Mouse (Mus musculus): ENCODE results near the gene Sec16a. TPM values are rescaled to one million over a fixed set of nuclear protein-coding genes. Genes with fewer than 3 reads are reported as not detected.

The Sec16a gene
- polyA plus RNA-seq, 1 experiment: 51.5 TPM

DNA sequence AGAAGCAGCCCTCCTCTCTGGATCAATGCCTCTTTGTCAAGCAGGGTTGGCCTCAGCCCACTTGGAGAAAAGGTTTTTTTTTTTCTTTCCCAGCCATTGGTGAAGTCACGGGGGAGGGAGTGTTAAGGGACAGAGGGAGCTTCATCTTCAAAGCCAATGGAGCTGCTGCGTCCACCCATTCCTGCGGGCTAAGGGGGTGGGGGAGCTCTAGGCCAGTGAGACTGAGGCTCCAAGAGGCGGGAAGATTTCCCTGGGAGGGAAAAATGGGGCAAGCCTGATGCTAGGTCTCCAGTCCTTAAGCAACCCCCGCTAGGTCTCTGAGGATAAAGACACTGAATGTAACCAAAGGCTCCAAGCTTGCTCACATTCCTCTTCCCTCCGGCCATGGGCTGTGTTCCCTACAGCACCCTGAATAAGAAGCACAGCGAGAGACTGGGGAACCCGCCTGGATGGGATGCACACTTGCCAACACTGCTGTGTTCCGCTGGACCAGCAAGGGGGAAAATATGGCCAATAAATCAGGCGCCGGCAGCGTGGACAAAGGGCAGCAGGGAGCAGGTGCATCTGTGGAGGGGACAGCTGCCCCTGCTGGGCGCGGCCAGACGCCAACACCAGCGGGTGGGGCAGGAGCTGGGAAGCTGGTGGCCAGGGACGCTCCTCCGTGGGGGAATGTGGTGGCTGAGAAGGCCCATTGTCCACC lies 42.5 kb upstream of the Sec16a start:
- Histone ChIP-seq H3K9ac (ENCODE audit: low read depth, poor library complexity, severe bottlenecking) (no peak overlapping the region), H3K9me3 (replicated peaks; ENCODE audit: control insufficient read depth, insufficient read depth, low read length, poor library complexity, severe bottlenecking) (no peaks in the 10 kb centered on the region), H3K36me3 (ENCODE audit: control insufficient read depth, insufficient read depth, low read length, poor library complexity, severe bottlenecking) (no peaks in the 10 kb centered on the region), H3K4me1 (ENCODE audit: control insufficient read depth, insufficient read depth, low read length) (peaks cover 13% of the 10 kb centered on the region), H3K27me3 (ENCODE audit: control insufficient read depth, insufficient read depth, low read length, poor library complexity, severe bottlenecking) (no peaks in the 10 kb centered on the region), H3K27ac (ENCODE audit: insufficient read depth, low read length) (no peak overlapping the region), H3K4me3 (ENCODE audit: low read depth, low read length) (no peak overlapping the region)
- TF ChIP-seq POLR2A (IDR thresholded peaks at IDR 0.05; ENCODE audit: insufficient read depth, low read length): no peak
- TF ChIP-seq EP300 (IDR thresholded peaks at IDR 0.05; ENCODE audit: insufficient read depth, low read depth, low read length): no peak
- TF ChIP-seq CTCF (IDR thresholded peaks at IDR 0.05; ENCODE audit: low read depth, low read length): no peak

DNA sequence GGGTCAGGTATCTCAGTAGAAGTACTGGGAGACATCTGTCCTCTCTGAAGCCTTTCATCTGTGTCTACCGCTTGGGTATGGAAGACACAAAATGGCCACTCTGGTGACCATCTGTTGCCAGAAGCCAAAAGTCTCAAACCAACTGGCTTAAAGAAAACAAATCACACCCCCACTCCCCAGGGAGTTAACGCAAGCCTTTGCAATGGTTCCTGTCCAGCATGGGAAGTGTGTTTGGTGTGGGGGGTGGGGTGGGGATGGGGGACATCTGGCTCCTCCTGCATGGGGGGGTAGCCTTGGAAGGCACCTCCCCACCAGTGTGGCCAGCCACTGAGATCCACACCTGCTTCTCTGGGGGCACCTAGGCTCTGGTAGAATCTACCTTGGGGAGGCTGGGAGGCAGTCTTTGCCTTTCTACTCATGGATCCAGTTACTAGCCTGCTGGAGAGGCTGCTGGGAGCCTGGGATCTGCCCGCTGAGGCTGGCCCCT lies 41.9 kb upstream of the Sec16a start:
- peaks cover 13% of the 10 kb centered on the region for H3K4me1 ChIP-seq (ENCODE audit: control insufficient read depth, insufficient read depth, low read length)
- H3K27ac ChIP-seq (ENCODE audit: insufficient read depth, low read length): no peak overlapping the region
- no peaks in the 10 kb centered on the region for H3K9me3 ChIP-seq (replicated peaks; ENCODE audit: control insufficient read depth, insufficient read depth, low read length, poor library complexity, severe bottlenecking)
- no peaks in the 10 kb centered on the region for H3K27me3 ChIP-seq (ENCODE audit: control insufficient read depth, insufficient read depth, low read length, poor library complexity, severe bottlenecking)
- H3K9ac ChIP-seq (ENCODE audit: low read depth, poor library complexity, severe bottlenecking): no peak overlapping the region
- no peak for TF ChIP-seq POLR2A (IDR thresholded peaks at IDR 0.05; ENCODE audit: insufficient read depth, low read length)
- no peak for TF ChIP-seq CTCF (IDR thresholded peaks at IDR 0.05; ENCODE audit: low read depth, low read length)
- no peak for TF ChIP-seq EP300 (IDR thresholded peaks at IDR 0.05; ENCODE audit: insufficient read depth, low read depth, low read length)
- no peak overlapping the region for H3K4me3 ChIP-seq (ENCODE audit: low read depth, low read length)
- H3K36me3 ChIP-seq (ENCODE audit: control insufficient read depth, insufficient read depth, low read length, poor library complexity, severe bottlenecking): no peaks in the 10 kb centered on the region

DNA sequence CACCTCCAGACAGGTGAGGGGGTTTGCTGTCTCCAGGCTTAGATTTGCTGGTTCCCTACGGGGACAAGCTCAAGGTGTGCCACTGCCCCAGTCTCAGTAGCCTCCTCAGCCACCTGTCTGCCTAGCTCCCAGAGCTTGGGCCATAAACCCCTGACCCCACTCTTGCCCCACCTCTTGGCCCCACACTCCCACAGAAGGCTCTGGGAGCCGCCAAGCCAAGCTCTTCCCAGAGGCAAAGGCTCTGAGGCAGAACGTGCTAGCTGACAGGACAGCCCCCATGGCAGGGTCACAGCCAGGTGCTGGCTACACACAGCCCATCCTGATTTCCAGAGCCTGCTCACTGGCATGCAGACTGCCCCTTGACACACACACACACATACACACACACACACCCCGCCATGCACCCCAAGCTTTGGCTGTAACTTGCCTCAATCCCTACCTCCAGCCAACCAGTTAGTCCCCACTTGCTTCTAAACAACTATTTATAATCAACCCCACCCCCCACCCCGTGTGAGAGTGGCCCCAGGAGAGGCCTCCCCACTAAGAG lies 41.3 kb upstream of the Sec16a start:
- no peak overlapping the region for H3K27ac ChIP-seq (ENCODE audit: insufficient read depth, low read length)
- H3K27me3 ChIP-seq (ENCODE audit: control insufficient read depth, insufficient read depth, low read length, poor library complexity, severe bottlenecking): no peaks in the 10 kb centered on the region
- no peaks in the 10 kb centered on the region for H3K9me3 ChIP-seq (replicated peaks; ENCODE audit: control insufficient read depth, insufficient read depth, low read length, poor library complexity, severe bottlenecking)
- no peak for TF ChIP-seq EP300 (IDR thresholded peaks at IDR 0.05; ENCODE audit: insufficient read depth, low read depth, low read length)
- no peak for TF ChIP-seq CTCF (IDR thresholded peaks at IDR 0.05; ENCODE audit: low read depth, low read length)
- TF ChIP-seq POLR2A (IDR thresholded peaks at IDR 0.05; ENCODE audit: insufficient read depth, low read length): no peak
- H3K36me3 ChIP-seq (ENCODE audit: control insufficient read depth, insufficient read depth, low read length, poor library complexity, severe bottlenecking): no peaks in the 10 kb centered on the region
- peaks cover 13% of the 10 kb centered on the region for H3K4me1 ChIP-seq (ENCODE audit: control insufficient read depth, insufficient read depth, low read length)
- H3K9ac ChIP-seq (ENCODE audit: low read depth, poor library complexity, severe bottlenecking): no peak overlapping the region
- no peak overlapping the region for H3K4me3 ChIP-seq (ENCODE audit: low read depth, low read length)

DNA sequence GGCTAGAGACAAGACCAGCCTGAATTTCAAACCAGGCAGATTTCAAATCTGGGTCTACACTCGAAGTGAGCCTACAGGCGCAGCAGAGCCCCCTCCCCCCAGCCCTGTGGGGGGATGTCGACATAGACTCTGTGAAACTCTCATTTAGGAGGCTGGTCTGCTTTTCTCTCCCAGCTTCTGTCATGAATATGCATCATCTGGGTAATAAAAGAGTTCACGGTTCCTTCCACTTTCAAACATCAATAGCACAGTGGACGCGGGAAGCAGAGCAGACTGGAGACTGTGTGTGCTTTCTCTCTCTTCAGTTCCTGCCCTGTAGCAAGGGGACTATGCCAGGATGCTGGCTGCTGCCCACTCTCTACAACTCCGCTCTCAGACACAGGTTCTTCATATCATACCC lies 40.7 kb upstream of the Sec16a start:
- no peak overlapping the region for H3K9ac ChIP-seq (ENCODE audit: low read depth, poor library complexity, severe bottlenecking)

DNA sequence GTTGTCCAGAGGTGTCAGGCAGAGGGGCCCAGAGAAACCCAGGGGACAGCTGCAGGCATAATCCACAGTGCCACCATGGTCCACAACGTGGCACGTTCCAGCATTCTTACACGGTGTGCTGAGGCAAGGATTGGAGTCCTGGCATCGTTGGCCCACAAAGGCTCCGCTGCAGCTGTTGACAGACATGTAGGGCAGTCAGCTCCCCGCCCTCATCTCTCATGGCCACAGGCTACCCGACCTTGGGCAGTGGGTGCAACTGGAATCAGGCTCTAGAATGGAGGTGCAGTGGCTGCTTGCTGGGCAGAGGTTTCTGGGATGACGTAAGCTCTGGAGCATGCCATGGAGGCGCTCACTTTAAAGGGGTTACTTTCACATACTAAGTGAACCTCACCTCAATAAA lies 40.3 kb upstream of the Sec16a start:
- Histone ChIP-seq H3K4me1 (ENCODE audit: control insufficient read depth, insufficient read depth, low read length) (peaks cover 13% of the 10 kb centered on the region), H3K4me3 (ENCODE audit: low read depth, low read length) (no peak overlapping the region), H3K27ac (ENCODE audit: insufficient read depth, low read length) (no peak overlapping the region), H3K36me3 (ENCODE audit: control insufficient read depth, insufficient read depth, low read length, poor library complexity, severe bottlenecking) (no peaks in the 10 kb centered on the region), H3K27me3 (ENCODE audit: control insufficient read depth, insufficient read depth, low read length, poor library complexity, severe bottlenecking) (no peaks in the 10 kb centered on the region), H3K9ac (ENCODE audit: low read depth, poor library complexity, severe bottlenecking) (no peak overlapping the region), H3K9me3 (replicated peaks; ENCODE audit: control insufficient read depth, insufficient read depth, low read length, poor library complexity, severe bottlenecking) (no peaks in the 10 kb centered on the region)
- TF ChIP-seq EP300 (IDR thresholded peaks at IDR 0.05; ENCODE audit: insufficient read depth, low read depth, low read length): no peak
- no peak for TF ChIP-seq POLR2A (IDR thresholded peaks at IDR 0.05; ENCODE audit: insufficient read depth, low read length)
- TF ChIP-seq CTCF (IDR thresholded peaks at IDR 0.05; ENCODE audit: low read depth, low read length): no peak

More for the DNA sequence above, 40.7 kb upstream of the Sec16a start:
- Histone ChIP-seq H3K4me1 (ENCODE audit: control insufficient read depth, insufficient read depth, low read length) (peaks cover 13% of the 10 kb centered on the region), H3K9me3 (replicated peaks; ENCODE audit: control insufficient read depth, insufficient read depth, low read length, poor library complexity, severe bottlenecking) (no peaks in the 10 kb centered on the region), H3K27me3 (ENCODE audit: control insufficient read depth, insufficient read depth, low read length, poor library complexity, severe bottlenecking) (no peaks in the 10 kb centered on the region), H3K36me3 (ENCODE audit: control insufficient read depth, insufficient read depth, low read length, poor library complexity, severe bottlenecking) (no peaks in the 10 kb centered on the region), H3K4me3 (ENCODE audit: low read depth, low read length) (no peak overlapping the region), H3K27ac (ENCODE audit: insufficient read depth, low read length) (no peak overlapping the region)
- TF ChIP-seq EP300 (IDR thresholded peaks at IDR 0.05; ENCODE audit: insufficient read depth, low read depth, low read length) (no peak), POLR2A (IDR thresholded peaks at IDR 0.05; ENCODE audit: insufficient read depth, low read length) (no peak), CTCF (IDR thresholded peaks at IDR 0.05; ENCODE audit: low read depth, low read length) (no peak)

DNA sequence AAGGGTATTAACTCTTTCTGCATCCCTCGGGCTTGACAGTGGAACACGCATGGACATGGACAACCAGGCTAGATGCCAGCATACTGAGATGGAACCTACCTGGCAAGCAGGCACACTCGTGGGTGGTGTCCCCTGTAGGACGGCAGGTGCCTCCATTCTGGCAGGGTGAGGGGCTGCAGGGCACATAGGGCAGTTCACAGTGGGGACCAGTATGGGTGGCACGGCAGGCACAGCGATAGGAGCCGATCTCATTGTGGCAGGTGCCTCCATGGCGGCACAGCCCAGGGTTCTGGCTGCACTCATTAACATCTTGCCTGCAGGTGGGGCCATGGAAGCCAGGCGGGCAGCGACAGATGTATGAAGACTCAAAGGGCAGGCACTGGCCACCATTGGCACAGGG lies 39.2 kb upstream of the Sec16a start:
- 0 out of 2 replicates have a peak, but pooled peaks cover 4% of the 10 kb centered on the region for H3K36me3 ChIP-seq (ENCODE audit: control insufficient read depth, insufficient read depth, low read length, poor library complexity, severe bottlenecking)

More for the DNA sequence above, 39.2 kb upstream of the Sec16a start:
- Histone ChIP-seq H3K4me1 (ENCODE audit: control insufficient read depth, insufficient read depth, low read length) (peaks cover 13% of the 10 kb centered on the region), H3K27ac (ENCODE audit: insufficient read depth, low read length) (no peak overlapping the region), H3K27me3 (ENCODE audit: control insufficient read depth, insufficient read depth, low read length, poor library complexity, severe bottlenecking) (no peaks in the 10 kb centered on the region), H3K4me3 (ENCODE audit: low read depth, low read length) (no peak overlapping the region), H3K9me3 (replicated peaks; ENCODE audit: control insufficient read depth, insufficient read depth, low read length, poor library complexity, severe bottlenecking) (no peaks in the 10 kb centered on the region), H3K9ac (ENCODE audit: low read depth, poor library complexity, severe bottlenecking) (no peak overlapping the region)
- TF ChIP-seq EP300 (IDR thresholded peaks at IDR 0.05; ENCODE audit: insufficient read depth, low read depth, low read length) (no peak), CTCF (IDR thresholded peaks at IDR 0.05; ENCODE audit: low read depth, low read length) (no peak), POLR2A (IDR thresholded peaks at IDR 0.05; ENCODE audit: insufficient read depth, low read length) (no peak)
